Mouse (Mus musculus): ENCODE data around the gene Ankrd1.

The Ankrd1 gene

DNA sequence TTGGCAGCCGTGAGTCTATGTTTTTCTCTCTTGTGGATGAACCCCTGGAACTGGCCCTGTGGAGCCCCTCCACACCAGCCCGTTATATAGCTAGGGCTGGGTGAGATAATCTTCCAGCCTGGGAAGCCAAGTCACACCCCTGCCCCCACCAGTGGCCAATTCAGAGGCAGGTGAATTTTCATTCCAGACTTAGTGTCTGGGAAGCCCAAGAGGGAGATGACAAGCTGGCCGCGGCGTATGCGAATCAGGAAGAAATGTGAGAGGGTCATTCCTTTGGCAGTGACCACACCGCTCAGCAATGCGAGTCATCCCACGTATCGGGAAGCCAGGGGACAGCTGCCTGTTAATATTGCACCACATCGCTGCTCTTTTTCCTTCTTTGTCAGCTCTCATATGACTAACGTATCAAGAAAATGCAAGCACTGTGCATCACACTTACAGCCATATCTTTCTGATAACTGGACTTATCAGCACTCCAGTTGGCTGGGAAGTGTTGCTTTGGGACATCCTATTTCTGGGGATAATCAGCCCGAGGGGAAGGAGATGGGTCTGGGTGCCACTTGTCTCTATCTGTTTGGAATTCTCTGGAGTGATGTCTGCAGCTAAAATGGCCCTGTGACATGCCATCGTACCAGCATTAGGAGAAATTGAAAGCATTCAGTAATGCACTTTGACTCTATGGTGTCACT is at the start of gene Ankrd1:
Gene Ankrd1 (minus strand): TSS at position 317 of the 689 bp plus-strand sequence.
- DNase-seq (ENCODE audit: low spot score): no peak

DNA sequence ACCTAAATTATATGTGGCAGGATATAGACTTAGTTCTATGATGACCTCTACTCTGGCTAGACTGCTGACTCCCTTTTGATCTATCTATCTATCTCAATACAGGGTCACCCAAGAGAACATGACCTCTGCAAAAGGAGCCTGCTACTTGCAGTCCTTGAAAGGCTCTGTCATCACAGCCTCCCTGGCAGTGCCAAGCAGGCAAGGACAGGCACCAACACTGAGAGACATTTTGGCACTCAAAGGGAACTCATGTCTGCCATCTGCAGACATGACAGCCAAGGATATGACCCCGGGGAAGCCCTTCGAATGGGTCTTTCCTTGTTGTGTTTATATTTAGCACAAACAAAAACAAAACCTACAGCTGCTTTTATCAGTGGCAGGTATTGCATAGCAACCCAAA is 49.2 kb upstream of the Ankrd1 start:
- DNase-seq (ENCODE audit: low spot score): no peak

DNA sequence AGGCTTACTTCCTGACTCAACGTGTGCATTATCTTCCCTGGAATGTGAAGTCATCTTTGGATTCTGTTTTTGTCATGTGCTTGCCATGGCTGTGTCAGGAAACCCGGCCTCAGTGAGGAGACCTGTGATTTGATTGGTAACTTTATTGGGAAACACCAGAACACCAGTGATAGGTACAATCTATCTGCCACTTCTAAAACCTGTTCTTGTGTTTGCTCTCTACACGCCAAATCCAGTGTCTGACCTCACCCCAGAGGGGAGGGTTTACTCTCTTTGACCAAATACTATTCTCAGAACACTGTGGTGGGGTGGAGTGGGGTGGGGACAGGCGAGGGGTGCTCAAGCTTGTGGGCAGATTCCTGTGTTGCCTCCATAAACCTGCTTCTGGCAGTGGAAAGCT is 48.2 kb upstream of the Ankrd1 start:
- DNase-seq (ENCODE audit: low spot score): no peak

DNA sequence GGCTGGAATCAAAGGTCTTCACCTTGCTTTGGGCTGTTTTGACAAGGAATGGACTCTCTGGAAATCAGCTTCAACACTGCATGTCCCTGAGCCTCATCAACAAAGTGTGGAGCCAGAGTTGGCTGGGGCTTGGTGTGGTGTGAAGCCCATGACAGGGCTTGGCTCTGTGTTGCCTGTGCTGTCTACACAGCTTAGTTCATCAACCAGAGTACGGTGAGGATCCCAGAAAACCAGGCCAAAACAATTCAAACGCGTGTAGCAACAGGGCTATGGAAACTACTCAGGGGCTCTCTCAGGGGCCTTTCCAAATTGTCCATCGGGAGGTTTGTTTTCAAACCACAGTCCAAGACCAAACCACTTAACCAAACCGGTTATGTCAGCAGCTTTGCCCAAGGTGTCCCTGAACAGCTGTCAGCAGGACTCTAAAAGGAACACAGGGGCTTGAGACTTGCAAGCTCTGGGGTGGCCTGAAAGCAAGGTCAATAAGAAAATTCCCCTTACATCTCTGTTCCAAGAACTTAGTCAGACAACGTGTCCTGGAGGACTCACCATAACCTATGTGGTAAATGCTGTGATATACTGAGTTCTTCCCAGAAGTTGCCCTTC is 47.5 kb upstream of the Ankrd1 start:
- DNase-seq (ENCODE audit: low spot score): no peak

DNA sequence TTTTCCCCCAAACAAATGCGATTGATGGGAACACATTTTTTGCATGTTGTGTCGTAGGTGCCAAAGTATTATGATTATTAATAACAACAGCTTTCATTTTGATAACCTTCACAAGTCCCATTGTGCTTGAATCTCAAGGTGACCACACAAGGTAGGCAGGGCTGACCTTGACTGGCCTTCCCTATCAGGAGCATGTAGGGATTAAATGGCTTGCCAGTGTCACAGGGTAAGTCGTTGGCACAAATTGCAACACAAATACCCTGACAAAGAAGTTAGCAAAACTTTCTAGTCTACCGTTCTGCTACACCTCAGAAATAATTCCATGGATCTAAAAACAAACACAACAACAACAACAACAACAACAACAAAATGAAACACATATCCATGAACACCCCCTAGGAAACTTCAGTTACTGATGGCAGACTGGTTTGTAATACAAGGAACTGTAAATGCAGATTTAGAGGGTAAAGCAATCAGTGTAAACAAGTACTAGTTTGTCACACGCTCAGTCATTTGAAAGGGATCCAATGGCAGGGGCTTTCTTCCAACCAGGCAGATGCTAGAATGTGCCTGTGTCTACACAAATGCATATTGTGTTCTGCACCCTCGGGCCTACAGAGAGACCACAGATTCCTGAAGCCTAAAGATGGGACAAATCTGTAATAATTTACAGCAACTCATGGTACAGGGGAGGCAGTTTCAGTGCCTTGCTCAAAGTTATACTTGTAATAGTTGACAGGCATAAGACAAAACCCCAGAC is 46.7 kb upstream of the Ankrd1 start:
- no peak for DNase-seq (ENCODE audit: low spot score)

DNA sequence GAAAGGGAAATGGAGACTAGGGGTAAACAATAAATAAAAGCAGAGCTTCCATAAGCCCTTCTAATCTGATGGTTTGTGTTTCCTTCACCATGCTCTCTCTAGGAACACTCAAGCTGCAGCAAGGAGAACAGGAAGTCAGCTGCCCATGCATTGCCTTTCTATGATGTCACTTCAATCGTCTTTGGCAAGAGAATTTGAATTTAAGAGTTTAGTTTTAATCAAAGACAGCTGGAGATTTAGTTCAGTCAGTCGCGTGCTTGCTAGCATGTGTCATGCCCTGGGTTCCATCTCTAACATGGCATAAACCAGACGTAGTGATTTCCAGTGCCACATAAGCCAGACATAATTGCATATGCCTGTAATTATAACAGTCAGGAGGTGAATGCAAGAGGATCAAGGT is 45.5 kb upstream of the Ankrd1 start:
- no peak for DNase-seq (ENCODE audit: low spot score)

DNA sequence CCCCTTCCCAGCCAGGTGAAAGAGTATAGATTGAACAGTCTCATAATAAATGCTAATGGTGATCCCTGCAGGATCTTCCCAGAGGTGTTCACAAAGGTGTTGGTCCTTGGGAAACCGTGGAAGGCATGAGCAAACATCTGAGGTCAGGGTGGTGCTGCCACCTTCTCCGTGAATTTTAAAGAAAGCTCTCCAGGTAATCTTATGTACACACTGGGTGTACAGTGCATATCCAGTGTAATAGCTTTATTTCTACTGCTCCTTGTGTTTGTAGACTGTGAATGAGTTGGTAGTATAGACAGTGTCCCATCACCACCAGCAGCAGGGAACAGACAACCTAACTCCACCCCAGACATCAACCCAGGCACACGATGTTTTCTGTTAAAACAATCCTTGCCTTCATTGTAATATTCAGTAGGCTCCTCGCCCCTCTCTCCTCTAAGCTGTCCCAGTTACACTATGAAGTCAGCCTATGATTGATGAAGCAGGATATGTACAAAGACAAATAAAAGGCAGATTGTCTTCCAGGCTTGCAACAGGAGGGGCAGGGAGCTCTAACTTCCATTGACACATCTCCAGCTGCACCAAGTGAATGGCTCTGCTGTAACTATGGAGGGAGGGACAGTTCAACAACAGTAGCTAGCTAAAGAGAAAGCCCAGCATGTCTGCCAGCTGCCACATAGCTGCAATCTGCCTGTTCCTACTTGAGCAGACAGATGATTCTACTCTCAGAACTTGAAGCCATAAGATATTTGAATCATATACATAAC is 30.5 kb upstream of the Ankrd1 start:
- no peak for DNase-seq (ENCODE audit: low spot score)

DNA sequence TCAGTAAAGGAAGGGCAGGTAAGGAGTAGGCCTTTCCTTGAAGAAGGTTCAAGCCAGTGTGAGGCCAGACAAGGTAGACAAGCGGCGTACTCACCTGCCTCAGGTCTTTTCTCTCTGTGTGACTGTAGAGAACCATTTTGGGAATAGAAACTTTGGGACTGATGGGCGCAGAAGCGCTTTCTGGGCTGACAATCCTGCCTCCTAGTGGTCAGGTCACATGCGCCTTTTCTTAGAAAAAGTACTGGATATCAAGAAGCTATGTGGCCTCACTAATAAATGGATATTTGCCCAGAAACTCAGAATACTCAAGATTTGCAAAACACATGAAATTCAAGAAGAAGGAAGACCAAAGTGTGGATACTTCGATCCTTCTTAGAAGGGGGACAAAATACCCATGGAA is 28.7 kb upstream of the Ankrd1 start:
- DNase-seq (ENCODE audit: low spot score): no peak

DNA sequence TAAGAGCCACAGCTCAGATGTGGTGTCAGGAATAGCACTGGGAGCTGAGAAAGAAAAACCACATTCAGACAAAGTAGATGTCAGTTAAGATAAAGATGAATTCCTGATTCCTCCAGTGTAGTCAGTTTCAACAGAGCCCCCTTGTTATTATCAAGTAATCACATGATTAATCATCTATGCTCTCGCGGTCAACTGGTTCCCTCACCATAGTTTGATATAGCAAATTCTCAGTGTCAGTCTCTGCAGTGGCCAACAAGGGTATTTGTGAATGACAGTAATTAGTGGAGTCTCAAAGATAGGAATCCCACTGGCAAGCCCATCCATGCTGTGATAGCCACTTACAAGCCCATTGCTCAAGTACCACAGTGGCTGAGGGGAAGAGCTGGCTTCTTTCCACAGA is 23.7 kb upstream of the Ankrd1 start:
- no peak for DNase-seq (ENCODE audit: low spot score)

DNA sequence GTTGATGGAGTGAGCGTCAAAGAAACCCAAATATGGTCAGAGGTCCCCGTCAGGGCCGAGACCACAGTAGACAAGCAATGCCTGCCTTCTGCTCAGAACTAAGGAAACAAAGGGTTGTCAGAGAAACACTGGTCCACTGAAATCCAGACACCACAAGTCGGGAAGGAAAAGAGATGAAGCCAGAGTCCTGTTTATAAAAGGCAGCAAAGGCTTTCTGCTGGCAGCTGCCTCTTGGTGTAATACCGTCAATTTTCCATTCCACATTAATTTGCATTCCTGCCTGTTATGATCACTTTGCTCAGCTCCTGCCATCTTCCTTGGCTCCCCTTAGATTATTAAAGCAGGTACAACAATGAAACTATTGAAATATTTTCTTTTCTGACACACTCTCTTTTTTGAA is 13.8 kb upstream of the Ankrd1 start:
- DNase-seq (ENCODE audit: low spot score): no peak

DNA sequence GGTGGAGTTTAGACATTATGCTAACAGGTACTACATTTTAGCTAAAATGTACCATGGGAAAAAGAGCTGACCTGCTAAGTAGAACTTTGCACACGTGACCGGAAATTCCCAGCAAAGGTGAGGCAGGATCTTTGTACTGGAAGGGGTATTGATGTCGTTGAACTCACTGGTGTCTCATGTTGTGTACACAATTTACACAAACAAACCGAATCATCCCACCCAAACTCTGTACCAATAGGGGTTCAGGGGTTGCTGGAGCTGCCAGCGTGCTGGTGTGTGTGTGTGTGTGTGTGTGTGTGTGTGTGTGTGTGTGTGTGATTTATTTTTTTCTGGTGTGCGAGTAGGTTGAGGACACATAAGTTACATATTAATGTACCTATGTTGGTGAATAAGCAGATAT is 13.2 kb upstream of the Ankrd1 start:
- DNase-seq (ENCODE audit: low spot score): no peak

DNA sequence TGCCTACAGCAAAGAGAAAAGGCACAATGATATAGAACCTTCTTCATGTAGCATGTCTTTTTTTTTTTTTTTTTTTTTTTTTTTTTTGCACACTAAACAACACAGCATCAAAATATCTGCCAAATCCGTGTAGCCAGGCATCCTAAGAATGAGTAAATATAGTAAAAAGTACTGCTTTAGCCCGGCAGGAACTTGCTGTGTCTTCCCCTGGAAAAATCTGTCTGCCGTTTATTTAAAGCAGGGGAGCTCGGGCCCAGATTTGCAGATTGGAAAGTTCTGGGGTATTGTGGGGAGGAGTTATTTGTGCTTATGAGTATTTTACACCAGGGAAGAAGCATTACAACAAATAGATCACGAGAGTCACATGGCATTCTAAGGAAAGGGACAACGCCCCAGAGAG is 12.1 kb upstream of the Ankrd1 start:
- DNase-seq (ENCODE audit: low spot score): no peak

DNA sequence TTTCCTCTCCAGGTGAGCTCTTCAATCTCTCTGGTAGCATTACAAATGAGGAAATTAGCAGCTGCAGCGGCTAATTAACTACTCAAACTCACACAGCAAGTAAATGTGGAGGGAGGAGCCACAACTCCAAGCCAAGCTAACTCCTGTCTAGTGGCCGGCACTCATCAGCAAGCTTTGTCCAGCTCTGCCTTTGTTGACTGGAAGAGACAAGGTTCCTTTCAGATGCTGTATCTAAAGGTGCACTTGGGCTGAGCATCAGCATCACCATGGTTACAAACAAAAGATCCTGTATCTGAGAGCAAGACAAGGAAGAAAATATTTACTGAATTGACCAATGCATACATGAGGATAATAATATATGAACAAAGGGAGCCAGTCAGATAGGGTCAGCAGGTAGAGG is 10.3 kb upstream of the Ankrd1 start:
- no peak for DNase-seq (ENCODE audit: low spot score)

DNA sequence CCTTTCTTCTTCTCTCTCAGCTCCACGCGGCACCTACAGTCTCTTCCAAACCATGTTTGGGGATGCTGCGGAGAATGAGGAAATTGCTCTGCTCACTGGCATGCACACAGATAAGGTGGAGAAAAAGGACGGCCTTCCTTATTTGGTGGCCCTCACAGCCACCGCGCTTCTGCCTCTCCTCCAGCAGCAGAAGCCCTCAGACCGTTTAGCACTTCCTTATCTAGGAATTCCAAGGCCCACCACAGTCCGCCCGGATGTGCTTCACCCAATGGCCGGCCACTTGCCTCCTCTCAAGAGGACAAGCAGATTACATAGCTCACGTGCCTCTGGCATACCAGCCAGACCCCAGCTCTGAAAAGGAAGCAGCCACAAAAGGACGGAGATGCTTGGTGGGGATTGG is 9.7 kb upstream of the Ankrd1 start:
- DNase-seq (ENCODE audit: low spot score): no peak

DNA sequence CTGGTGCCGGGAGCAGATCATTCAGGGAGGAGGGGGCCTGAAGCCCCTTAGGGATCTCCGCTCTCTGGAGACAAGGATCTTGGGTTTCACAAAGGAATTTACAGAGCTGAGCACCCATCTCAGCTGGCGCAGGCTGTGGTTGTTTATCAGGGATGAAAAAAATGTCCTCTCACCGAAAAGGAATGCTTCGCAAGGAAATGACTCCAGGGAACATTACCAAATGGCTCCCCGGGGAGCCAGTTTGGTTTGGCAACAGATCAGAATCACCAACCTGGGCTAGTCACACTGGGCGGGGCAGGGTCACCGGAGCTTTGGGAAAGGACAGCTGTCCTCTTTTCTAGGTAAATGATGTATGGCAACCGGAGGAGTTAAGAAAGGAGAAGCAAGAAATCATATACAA is 9.3 kb upstream of the Ankrd1 start:
- DNase-seq (ENCODE audit: low spot score): no peak

DNA sequence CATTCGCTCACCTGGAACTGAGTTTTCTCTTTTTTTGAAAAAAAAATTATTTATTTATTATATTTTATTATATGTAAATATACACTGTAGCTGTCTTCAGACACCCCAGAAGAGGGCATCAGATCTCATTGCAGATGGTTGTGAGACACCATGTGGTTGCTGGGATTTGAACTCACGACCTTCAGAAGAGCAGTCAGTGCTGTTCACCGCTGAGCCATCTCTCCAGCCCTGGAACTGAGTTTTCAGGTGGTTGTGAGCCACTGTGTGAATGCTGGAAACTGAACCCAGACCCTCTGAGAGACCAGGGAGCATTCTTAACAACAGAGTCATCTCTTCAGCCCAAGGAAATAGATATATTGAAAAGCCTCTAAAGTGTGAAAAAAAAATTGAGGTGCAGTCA is 8.5 kb upstream of the Ankrd1 start:
- no peak for DNase-seq (ENCODE audit: low spot score)

DNA sequence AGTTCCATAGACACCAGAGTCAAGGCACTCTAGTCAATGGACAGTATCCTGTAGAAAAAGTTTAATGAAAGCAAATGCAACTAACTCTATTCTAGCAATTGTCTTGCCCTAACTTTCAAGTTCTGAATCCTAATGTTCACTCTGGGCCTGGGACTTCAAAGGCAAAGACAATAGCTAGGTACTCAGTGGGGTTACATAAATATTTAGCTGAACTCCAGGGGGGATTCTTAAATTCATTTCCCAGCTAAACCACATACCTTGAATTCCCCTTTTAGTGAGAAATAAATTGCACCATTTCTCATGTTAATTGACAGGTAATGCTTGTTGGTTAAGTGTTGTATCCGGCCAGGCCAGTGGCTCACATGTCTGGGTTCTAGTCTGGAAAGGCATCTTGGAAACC is 4.3 kb upstream of the Ankrd1 start:
- DNase-seq (ENCODE audit: low spot score): no peak

DNA sequence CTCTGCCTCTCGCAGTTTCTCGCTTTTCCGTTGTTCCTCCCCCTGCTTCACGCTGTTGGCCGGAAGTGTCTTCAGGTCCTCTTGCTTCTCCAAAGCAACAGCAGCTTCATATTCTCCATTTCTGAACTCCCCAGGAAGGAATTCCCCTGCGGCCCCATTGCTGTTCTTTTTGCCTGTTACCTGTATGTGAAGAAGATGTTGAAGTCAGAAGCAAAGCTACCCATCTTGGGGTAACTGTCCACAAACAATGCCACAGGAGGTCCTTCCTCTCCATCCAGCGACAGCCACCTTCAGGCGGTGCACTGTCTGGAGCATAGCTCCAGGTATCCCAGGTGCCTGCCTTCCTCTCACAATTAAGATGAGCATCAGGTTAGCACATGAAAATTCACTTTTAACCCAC is 680 bp downstream of the Ankrd1 start:
- no peak for DNase-seq (ENCODE audit: low spot score)

DNA sequence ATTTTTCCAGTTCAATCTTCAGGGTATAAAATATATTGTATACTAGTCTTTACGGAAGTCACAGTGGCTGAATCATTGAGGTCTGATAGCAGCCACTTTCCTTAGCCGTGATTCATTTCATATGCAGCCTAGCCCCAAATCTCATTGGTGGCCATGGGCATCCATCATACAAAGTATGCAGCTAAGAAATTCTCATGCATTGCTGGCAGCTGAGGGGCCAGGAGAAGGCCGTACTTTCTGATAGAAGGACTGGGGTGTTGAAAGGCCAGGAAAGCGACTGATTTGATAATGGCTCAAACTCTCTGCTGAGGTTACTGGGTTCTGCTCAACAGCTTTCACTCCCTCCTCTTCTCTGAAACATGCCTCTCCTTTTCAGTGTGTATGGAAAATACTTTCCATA is 3.7 kb downstream of the Ankrd1 start:
- no peak for DNase-seq (ENCODE audit: low spot score)

DNA sequence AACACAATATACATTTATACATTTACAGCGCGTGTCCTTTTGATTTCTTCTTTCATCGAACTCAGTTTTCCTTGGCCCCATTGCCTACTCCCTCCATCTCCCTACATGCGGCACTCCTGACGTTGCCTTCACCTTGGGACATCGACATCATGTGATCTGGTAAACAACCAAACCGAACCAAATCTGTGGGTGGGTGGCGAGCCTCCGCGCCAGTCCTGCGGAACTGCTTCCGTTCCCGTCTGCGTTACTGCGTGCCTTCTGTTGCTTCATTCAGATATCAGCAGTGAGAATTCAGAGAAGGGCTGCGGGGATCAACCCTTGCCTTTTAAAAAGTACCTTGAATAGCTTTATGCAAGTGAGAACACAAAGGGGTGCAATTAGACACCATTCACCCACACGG is 7.9 kb downstream of the Ankrd1 start:
- no peak for DNase-seq (ENCODE audit: low spot score)

DNA sequence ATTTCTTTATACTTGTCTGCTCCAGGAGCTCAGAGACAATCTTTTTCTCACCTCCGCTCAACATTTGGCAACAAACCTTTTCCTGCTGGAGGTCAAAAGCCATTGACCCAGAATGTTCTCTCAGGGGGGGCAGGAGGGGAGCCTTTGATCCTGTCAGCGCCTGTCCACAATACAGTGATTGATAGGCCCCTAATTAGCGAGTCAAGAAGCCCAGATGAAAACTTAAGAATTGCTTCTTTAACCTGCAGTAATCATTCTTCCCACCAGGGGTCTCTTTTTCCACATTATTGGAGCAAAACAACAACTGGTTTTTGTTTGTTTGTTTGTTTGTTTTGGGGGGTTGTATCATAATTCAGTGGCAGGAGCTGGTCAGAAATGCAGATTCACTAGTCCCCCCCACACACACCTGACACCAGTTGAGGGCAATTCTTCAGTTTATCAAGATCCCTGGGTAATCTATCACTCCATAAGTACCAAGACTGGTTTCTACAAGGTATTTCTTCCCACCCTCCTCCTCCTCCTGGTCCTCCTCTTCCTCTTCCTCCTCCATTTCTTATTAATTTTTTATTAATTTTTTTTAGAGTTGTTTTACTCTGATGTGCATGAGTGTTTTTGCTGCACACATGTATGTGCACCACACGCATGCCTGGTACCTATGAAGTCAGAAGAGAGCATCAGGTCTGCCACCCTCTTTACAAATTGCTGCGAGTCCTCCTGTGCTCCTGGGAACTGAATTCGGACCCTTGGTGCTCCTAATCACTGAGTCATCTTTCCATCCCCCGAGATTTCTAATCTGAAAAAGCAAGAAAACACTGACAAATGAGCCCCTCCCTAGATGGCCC is 8.6 kb downstream of the Ankrd1 start:
- DNase-seq (ENCODE audit: low spot score): no peak

DNA sequence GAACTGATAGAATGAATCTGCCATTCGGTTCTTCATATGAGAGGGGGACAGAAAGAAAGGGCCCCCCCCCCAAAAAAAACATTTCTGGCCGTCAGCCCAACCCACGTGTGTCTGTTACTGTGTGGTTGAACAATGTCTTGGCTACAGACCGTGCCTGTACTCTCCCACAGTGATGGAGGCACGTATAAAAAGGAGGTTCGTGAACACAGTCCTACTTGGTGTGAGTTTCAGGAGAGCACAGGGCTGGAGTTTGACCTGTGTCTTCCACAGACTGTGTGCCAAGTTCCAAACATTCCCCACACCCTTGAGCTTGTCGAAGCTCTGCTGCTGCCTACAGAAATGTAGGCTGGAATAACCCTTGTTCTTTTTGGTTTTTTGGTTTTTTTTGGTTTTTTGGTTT is 9.4 kb downstream of the Ankrd1 start:
- DNase-seq (ENCODE audit: low spot score): no peak

All from testis, postnatal 14 days (tissue).